Mouse (Mus musculus) kidney, adult 8-10 months (tissue): ENCODE measurements at regions not wholly inside any gene's neighbourhood (a gene's known extent, or its start where the extent isn't known, plus 50 kb on each side); places are given as distances from the start of the nearest gene placed in this dataset.
A peak's percentile ranks its signal among the peaks of the same experiment; 100 is the strongest.
"Not testable (repeated sequence)": the region's sequence is repeated elsewhere in the genome, so short reads cannot be mapped to it uniquely, and the experiment has no call there.

ENCODE experiments used
- DNase-seq, 2 experiments: peaks; one replicate each; pipeline ENCODE4 v3.0.0; 2022

GRCm38 (mm10) chr5:76081379-76081778 is 58.7 kb upstream of the Srd5a3 start:
- DNase-seq, result not testable (repeated sequence)

- no peak for DNase-seq
Observed at GRCm38 (mm10) chr5:76080429-76080828, 59.6 kb upstream of the Srd5a3 start.

DNA sequence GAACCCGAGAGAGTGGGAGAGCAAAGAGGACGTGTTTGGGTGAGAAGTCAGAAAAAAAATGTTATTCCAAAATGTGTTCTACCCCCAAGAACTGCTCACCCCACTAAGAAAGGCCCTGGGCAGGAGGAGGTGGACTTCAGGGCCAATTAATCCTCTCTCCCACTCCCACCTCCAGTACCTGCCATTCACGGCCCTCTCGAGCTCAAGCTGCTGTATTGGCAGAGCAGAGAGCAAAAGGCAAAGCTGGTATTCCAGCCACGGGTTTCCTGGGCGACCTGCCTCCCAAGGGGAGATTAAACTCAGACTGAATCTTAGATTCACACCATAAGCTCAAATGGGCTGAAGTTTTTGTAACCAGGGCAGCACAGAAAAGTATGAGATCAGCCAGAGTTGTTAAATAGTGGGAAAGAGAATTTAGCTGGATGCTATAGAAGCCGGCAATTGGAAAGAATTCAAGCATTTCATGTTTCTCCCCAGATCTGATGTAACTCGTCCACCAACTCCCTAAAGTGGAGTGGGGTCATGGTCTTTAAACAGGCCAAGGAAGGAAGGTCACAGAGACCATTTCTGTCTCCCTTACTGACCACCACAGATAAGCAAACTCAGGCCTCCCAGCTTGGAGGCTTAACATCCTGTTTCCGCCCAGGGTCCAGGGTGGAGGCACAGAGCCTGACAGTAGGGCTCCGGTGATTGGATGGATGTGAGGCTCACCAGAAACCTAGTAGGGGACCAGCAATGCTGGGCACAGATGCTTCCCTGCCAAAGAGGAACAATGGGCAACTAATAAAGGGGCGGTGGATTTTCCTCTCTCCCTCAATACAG is 60.7 kb upstream of the Srd5a3 start:
- peak; percentile 22 to 56 for DNase-seq

DNA sequence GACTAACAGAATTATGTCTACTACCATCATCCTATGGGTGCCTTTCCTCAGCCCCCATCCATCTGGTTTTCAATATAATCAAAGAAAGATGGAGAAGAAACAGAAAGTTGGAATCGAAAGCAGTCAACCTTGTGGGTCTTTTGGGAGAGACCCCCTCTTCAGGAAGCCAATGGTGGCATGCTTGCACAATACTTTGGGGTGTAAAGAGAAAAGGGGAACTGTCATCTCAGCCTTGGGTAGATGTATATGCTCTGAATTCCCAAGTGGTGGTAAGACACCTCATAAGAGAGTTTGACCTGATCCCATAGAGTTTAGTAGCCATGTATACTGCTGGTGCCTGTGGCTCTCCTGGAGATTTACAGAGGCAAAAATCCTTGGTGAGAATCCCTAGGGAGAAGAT is 61.6 kb upstream of the Srd5a3 start:
- no peak for DNase-seq

- DNase-seq, result no peak
Observed at GRCm38 (mm10) chr5:76076283-76076682, 63.8 kb upstream of the Srd5a3 start.

DNA sequence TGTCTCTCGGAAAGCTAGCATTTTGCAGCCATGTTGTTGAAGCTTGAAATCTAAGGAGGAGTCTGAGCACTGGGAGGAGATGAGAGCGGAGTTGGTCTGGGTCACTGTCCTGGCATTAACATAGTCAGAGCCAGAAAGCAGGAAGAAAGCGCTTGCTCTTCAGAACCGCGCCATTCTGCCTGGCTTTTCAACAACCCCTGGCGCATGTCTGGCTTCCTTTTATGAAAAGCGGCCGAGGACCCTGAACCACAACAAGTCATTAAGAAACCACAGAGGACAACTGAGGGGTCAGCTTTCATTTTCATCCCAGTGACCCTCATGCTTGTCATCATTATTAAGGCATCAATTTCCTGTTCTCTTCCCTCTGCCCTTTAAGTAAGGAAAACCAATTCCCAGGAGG is 64.7 kb upstream of the Srd5a3 start:
- DNase-seq, result peak; percentile 7 to 18

DNA sequence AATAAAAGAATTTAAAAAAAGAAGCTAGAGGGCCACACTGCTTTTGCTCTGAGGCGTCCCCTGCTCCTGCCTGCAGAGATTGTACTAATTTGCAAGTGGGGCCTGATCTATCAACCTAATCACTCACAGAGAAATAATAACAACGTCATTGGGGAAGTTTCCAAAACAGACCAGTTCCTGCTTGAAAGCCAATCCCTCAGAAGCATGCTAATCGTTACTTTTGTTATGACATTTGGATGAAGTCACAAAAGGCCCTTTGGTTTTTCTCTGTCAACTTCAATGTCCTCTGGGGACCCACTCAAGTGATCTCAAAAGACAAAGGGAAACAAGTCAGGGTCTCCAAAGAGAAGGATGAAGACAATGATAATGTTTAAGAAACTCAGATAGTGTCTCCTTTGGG is 72.2 kb upstream of the Srd5a3 start:
- DNase-seq, result no peak

GRCm38 (mm10) chr5:76067231-76067630 is 72.8 kb upstream of the Srd5a3 start:
- peak in 1 of 2 experiments; percentile 3 for DNase-seq

GRCm38 (mm10) chr5:76065789-76066188 is 74.3 kb upstream of the Srd5a3 start:
- no peak for DNase-seq

- no peak for DNase-seq
Observed at GRCm38 (mm10) chr5:76065227-76065626, 74.8 kb upstream of the Srd5a3 start.

GRCm38 (mm10) chr5:76064686-76065085 is 75.4 kb upstream of the Srd5a3 start:
- no peak for DNase-seq

- DNase-seq, result no peak
Observed at GRCm38 (mm10) chr5:76063473-76063872, 76.6 kb upstream of the Srd5a3 start.

DNA sequence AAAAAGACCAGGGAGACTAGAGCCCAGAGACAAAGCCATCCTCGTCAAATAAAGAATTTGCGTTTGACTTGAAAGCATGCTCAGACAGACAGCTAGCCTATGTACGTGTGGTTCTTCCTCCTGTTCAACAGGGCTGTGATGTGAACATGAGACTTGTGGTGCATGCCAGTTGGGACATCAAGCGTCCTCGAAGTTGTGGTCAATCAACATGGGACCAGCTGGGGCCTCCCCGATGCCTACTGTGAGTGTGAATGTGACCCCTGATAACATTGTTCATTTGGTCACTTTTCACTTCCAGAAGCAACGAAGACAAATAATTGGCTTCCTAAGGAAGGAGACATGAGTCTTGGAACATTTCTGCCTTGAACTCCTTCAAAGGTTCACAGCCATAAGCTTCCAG is 79.8 kb upstream of the Kdr start:
- DNase-seq, result no peak

- DNase-seq, result no peak
Observed at GRCm38 (mm10) chr5:76055849-76056248, 77.6 kb upstream of the Kdr start.

DNA sequence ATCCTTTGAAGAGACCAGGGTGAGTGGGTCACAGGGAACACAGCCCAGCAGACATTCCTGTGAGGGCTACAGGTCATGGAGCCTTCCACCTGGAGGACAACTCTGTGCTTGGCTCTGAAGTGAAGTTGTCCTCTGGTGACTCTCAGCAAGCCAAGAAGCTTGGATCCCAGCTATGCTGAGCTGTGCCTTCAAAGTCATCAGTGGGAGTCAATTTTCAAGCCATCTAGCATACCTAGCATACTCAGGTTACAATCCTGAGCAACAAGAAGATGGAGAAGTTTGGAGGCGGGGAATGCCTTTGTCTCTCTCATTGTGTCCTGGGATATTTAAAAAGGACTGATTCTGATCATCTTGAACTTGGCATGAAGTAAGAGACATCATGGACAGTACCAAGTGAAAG is 74.5 kb upstream of the Kdr start:
- no peak for DNase-seq

- no peak for DNase-seq
Observed at GRCm38 (mm10) chr5:76051658-76052057, 73.4 kb upstream of the Kdr start.

- no peak for DNase-seq
Observed at GRCm38 (mm10) chr5:76048103-76048874, 70.0 kb upstream of the Kdr start.

GRCm38 (mm10) chr5:76043521-76044510 is 65.6 kb upstream of the Kdr start:
- DNase-seq, result no peak

- peak; percentile 21 to 30 for DNase-seq
Observed at GRCm38 (mm10) chr5:76040454-76041203, 62.4 kb upstream of the Kdr start.

DNA sequence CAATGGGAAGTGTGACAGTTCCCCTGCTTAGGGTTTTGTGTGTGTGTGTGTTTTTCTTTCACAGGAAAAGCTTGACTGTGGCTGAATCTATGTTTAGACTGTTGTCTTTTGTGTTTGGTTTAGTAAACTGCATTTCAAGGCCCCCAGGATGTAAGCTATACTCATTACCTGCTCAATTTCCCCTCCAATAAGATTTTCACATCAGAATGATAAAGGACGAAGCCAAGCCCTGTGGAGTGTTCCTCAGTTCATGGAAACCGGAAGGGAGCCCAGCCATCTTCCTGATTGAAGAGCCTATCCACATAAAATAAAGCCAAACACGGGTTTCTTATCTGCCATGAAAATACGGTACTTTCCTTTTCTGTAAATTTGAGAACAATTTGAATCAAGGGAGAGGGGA is 50.5 kb upstream of the Kdr start:
- no peak for DNase-seq
